Mouse (Mus musculus) myocyte (in vitro differentiated cells): ENCODE measurements around the gene Usp2. TPM values are rescaled to one million over a fixed set of nuclear protein-coding genes. Genes with fewer than 3 reads are reported as not detected.

Experiments used
- H3K27me3 ChIP-seq: one replicate; pipeline ENCODE4 v1.6.1; 2011; ENCODE audit not compliant: control insufficient read depth, insufficient read depth, insufficient read length
- H3K36me3 ChIP-seq: one replicate; pipeline ENCODE4 v1.6.1; 2011; ENCODE audit not compliant: control insufficient read depth, insufficient read depth
- H3K4me2 ChIP-seq: one replicate; pipeline ENCODE4 v1.6.1; 2011; ENCODE audit warnings: low read depth, control low read depth
- H3K4me3 ChIP-seq: one replicate; pipeline ENCODE4 v1.5.1; 2011; ENCODE audit warnings: mild to moderate bottlenecking, control low read depth, moderate library complexity
- H3K79me2 ChIP-seq: one replicate; pipeline ENCODE4 v1.6.1; 2011; ENCODE audit not compliant: control insufficient read depth, insufficient read depth
- H3ac ChIP-seq: one replicate; pipeline ENCODE4 v1.6.1; 2011; ENCODE audit not compliant: control insufficient read depth, insufficient read length
- CEBPB ChIP-seq: IDR thresholded peaks from 2 replicates; pipeline ENCODE4 v1.6.1; 2011; ENCODE audit warnings: mild to moderate bottlenecking, moderate library complexity; ENCODE audit not compliant: poor library complexity, insufficient read depth, severe bottlenecking
- E2F4 ChIP-seq: IDR thresholded peaks from one replicate; pipeline ENCODE4 v1.6.1; 2011; ENCODE audit warnings: mild to moderate bottlenecking, control low read depth, moderate library complexity; ENCODE audit not compliant: insufficient read depth
- MAX ChIP-seq: IDR thresholded peaks from one replicate; pipeline ENCODE4 v1.6.1; 2011; ENCODE audit warnings: low read depth, mild to moderate bottlenecking, control low read depth
- MYOD1 ChIP-seq, 3 experiments: IDR thresholded peaks; one replicate each; pipeline ENCODE4 v1.6.1; 2011; ENCODE audit warnings: control low read depth in 2 of 3, low read depth in 2 of 3, mild to moderate bottlenecking in 2 of 3, moderate library complexity in 1 of 3; ENCODE audit not compliant: insufficient read length in 2 of 3, control insufficient read depth in 1 of 3
- MYOG ChIP-seq, 3 experiments: IDR thresholded peaks; one replicate each; pipeline ENCODE4 v1.6.1; 2011; ENCODE audit warnings: control low read depth in 2 of 3, low read depth in 2 of 3, mild to moderate bottlenecking in 2 of 3; ENCODE audit not compliant: insufficient read length in 2 of 3, control insufficient read depth in 1 of 3, insufficient read depth in 1 of 3
- POLR2A ChIP-seq: IDR thresholded peaks from one replicate; pipeline ENCODE4 v1.6.1; 2011; ENCODE audit warnings: low read depth, mild to moderate bottlenecking, control low read depth, moderate library complexity; ENCODE audit not compliant: insufficient read length
- POLR2AphosphoS2 ChIP-seq: IDR thresholded peaks from one replicate; pipeline ENCODE4 v1.6.1; 2011; ENCODE audit warnings: low read depth, control low read depth; ENCODE audit not compliant: insufficient read length
- REST ChIP-seq: IDR thresholded peaks from one replicate; pipeline ENCODE4 v1.6.1; 2011; ENCODE audit warnings: mild to moderate bottlenecking, control low read depth, moderate library complexity; ENCODE audit not compliant: insufficient read depth, insufficient read length
- SRF ChIP-seq: IDR thresholded peaks from one replicate; pipeline ENCODE4 v1.6.1; 2011; ENCODE audit warnings: low read depth; ENCODE audit not compliant: control insufficient read depth, insufficient read length
- TCF12 ChIP-seq: IDR thresholded peaks from one replicate; pipeline ENCODE4 v1.6.1; 2011; ENCODE audit warnings: mild to moderate bottlenecking, control low read depth; ENCODE audit not compliant: poor library complexity, insufficient read depth, severe bottlenecking
- TCF3 ChIP-seq: IDR thresholded peaks from one replicate; pipeline ENCODE4 v1.6.1; 2011; ENCODE audit warnings: low read depth, control low read depth; ENCODE audit not compliant: insufficient read length
- USF1 ChIP-seq: IDR thresholded peaks from one replicate; pipeline ENCODE4 v1.6.1; 2011; ENCODE audit warnings: low read depth, mild to moderate bottlenecking, control low read depth, moderate library complexity
- polyA plus RNA-seq: library from polyadenylated mRNA; unstranded; fragments of >200 nt; fragmentation: generic; extraction: Trizol; gene quantifications from one replicate; pipeline ENCODE4 v1.2.1, GENCODE M21; 2012; ENCODE audit warnings: missing spikeins

Usp2 gene
- polyA plus RNA-seq, 1 experiment = 17.0 TPM

DNA sequence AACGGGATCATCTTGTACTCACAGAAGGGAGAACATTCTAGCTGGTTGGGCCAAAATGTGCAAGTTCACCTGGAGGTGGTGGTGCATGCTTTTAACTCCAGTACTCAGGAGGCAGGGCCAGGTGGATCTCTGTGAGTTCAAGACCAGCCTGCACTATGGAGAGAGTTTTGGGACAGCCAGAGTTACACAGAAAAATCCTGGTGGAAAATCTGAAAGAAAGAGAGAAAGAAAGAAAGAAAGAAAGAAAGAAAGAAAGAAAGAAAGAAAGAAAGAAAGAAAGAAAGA lies 24.5 kb upstream of the Usp2 start:
- H3K36me3 ChIP-seq = no peaks in the 10 kb centered on the region
- H3K79me2 ChIP-seq = no peaks in the 10 kb centered on the region
- no peak overlapping the region for H3K4me2 ChIP-seq
- no peak overlapping the region for H3K4me3 ChIP-seq
- H3K27me3 ChIP-seq = no peaks in the 10 kb centered on the region
- TF ChIP-seq SRF = no peak
- no peak for TF ChIP-seq E2F4
- no peak for TF ChIP-seq TCF12
- no peak for TF ChIP-seq POLR2AphosphoS2
- no peak for TF ChIP-seq REST
- TF ChIP-seq USF1 = no peak
- no peak for TF ChIP-seq MYOD1 (IDR thresholded peaks at IDR 0.05; ENCODE audit: control insufficient read depth in 1 of 3, insufficient read length in 2 of 3, low read depth in 2 of 3)
- no peak for TF ChIP-seq POLR2A
- TF ChIP-seq TCF3 = no peak
- TF ChIP-seq MYOG (IDR thresholded peaks at IDR 0.05; ENCODE audit: control insufficient read depth in 1 of 3, insufficient read depth in 1 of 3, insufficient read length in 2 of 3, low read depth in 2 of 3) = no peak
- no peak for TF ChIP-seq CEBPB
- no peak for TF ChIP-seq MAX
- no peak overlapping the region for H3ac ChIP-seq

DNA sequence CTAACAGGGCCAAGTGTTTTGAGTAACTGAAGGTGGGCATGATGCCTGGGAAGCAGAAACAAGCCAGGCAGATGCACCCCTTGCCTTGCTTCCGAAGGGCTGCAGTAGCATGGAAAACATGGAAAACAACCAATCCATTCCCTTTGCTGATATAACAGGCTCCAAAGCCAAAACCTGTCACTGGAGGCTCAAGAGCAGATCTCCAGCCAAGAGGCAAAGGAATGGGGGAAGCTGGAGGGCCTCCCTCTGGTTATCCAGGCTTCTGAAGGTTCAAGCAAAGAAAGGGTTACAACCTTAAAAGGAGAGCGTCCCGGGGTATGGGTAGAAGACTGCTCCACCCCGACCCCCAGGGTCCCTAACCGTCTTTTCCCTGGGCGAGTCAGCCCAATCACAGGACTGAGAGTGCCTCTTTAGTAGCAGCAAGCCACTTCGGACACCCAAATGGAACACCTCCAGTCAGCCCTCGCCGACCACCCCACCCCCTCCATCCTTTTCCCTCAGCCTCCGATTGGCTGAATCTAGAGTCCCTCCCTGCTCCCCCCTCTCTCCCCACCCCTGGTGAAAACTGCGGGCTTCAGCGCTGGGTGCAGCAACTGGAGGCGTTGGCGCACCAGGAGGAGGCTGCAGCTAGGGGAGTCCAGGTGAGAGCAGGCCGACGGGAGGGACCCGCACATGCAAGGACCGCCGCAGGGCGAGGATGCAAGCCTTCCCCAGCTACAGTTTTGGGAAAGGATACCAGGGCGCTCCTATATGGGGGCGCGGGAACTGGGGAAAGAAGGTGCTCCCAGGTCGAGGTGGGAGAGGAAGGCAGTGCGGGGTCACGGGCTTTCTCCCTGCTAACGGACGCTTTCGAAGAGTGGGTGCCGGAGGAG lies 23.7 kb upstream of the Usp2 start, which contains the start of gene Thy1:
Gene Thy1 (plus strand): TSS at position 549 of the 872 bp plus-strand sequence.
- no peak within 1 kb of the TSS for H3ac ChIP-seq
- no peaks in the 10 kb centered on the region for H3K27me3 ChIP-seq
- H3K79me2 ChIP-seq = no peaks in the 10 kb centered on the region
- TF ChIP-seq POLR2A = no peak
- TF ChIP-seq MYOG (IDR thresholded peaks at IDR 0.05; ENCODE audit: control insufficient read depth in 1 of 3, insufficient read depth in 1 of 3, insufficient read length in 2 of 3, low read depth in 2 of 3) = no peak
- TF ChIP-seq POLR2AphosphoS2 = no peak
- no peak for TF ChIP-seq TCF3
- TF ChIP-seq USF1 = no peak
- no peak for TF ChIP-seq E2F4
- TF ChIP-seq CEBPB = no peak
- no peak for TF ChIP-seq REST
- TF ChIP-seq MAX = no peak
- no peak for TF ChIP-seq TCF12
- no peak for TF ChIP-seq MYOD1 (IDR thresholded peaks at IDR 0.05; ENCODE audit: control insufficient read depth in 1 of 3, insufficient read length in 2 of 3, low read depth in 2 of 3)
- TF ChIP-seq SRF = no peak
- H3K4me2 ChIP-seq = no peak within 1 kb of the TSS
- no peaks in the 10 kb centered on the region for H3K36me3 ChIP-seq
- H3K4me3 ChIP-seq = no peak within 1 kb of the TSS

DNA sequence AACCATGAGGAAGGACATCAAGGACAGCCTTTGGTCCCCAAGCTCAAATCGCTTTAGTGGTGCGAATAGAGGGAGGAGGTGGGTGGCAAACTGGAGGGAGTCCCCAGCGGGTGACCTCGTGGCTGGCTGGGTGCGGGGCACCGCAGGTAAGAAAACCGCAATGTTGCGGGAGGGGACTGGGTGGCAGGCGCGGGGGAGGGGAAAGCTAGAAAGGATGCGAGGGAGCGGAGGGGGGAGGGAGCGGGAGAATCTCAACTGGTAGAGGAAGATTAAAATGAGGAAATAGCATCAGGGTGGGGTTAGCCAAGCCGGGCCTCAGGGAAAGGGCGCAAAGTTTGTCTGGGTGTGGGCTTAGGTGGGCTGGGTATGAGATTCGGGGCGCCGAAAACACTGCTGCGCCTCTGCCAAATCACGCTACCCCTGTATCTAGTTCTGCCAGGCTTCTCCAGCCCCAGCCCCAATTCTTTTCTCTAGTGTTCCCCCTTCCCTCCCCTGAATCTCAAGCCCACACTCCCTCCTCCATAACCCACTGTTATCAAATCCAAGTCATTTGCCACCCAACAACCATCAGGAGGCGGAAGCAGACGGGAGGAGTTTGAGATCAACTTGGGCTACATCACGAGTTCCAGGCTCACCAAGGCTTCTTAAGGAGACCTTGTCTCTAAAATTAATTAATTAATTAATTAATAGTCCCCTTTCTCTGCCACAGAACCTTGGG lies 23.0 kb upstream of the Usp2 start:
- H3K4me2 ChIP-seq = no peak overlapping the region
- no peaks in the 10 kb centered on the region for H3K36me3 ChIP-seq
- H3ac ChIP-seq = no peak overlapping the region
- TF ChIP-seq POLR2A (no peak), SRF (no peak), USF1 (no peak), CEBPB (no peak), TCF12 (no peak), TCF3 (no peak), POLR2AphosphoS2 (no peak), MAX (no peak), REST (no peak), MYOD1 (IDR thresholded peaks at IDR 0.05; ENCODE audit: control insufficient read depth in 1 of 3, insufficient read length in 2 of 3, low read depth in 2 of 3) (no peak), E2F4 (no peak), MYOG (IDR thresholded peaks at IDR 0.05; ENCODE audit: control insufficient read depth in 1 of 3, insufficient read depth in 1 of 3, insufficient read length in 2 of 3, low read depth in 2 of 3) (no peak)
- H3K79me2 ChIP-seq = no peaks in the 10 kb centered on the region
- H3K4me3 ChIP-seq = no peak overlapping the region
- no peaks in the 10 kb centered on the region for H3K27me3 ChIP-seq

DNA sequence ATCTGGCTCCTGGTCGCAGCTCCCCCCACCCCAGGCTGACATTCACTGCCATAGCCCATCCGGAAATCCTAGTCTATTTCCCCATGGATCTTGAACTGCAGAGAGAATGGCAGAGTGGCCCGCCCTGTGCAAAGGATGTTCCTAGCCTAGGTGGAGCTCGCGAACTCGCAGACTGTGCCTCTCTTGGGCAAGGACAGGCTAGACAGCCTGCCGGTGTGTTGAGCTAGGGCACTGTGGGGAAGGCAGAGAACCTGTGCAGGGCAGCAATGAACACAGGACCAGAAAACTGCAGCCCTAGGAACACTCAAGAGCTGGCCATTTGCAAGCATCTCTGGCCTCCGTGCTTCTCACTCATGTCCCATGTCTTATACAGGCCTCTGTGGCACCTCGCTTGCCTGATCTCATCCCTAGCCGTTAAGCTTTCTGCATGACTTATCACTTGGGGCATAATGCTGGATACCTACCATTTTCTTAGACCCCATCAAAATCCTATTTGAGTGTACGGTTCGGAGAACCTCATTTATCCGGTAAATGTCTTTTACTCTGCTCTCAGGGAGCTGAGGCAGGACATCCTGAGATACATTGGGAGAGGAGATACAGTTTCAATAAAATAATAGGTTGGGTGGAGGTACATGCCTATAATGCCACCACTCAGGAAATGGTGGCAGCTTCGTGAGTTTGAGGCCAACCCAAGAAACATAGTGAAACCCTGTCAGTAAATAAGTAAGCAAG lies 22.2 kb upstream of the Usp2 start:
- no peaks in the 10 kb centered on the region for H3K79me2 ChIP-seq
- no peak overlapping the region for H3K4me3 ChIP-seq
- TF ChIP-seq MYOD1 (IDR thresholded peaks at IDR 0.05; ENCODE audit: control insufficient read depth in 1 of 3, insufficient read length in 2 of 3, low read depth in 2 of 3) (no peak), SRF (no peak), MAX (no peak), POLR2A (no peak), E2F4 (no peak), MYOG (IDR thresholded peaks at IDR 0.05; ENCODE audit: control insufficient read depth in 1 of 3, insufficient read depth in 1 of 3, insufficient read length in 2 of 3, low read depth in 2 of 3) (no peak)
- no peak overlapping the region for H3ac ChIP-seq
- H3K27me3 ChIP-seq = no peaks in the 10 kb centered on the region
- H3K36me3 ChIP-seq = no peaks in the 10 kb centered on the region
- no peak overlapping the region for H3K4me2 ChIP-seq
